Mouse (Mus musculus): Measurements from ENCODE around the gene Btbd35f1. TPM values are rescaled to one million over a fixed set of nuclear protein-coding genes. Genes with fewer than 3 reads are reported as not detected.

Btbd35f1 gene
- polyA plus RNA-seq (2012; rRNA removed; ENCODE audit: low replicate concordance) = not detected in 2 replicates

DNA sequence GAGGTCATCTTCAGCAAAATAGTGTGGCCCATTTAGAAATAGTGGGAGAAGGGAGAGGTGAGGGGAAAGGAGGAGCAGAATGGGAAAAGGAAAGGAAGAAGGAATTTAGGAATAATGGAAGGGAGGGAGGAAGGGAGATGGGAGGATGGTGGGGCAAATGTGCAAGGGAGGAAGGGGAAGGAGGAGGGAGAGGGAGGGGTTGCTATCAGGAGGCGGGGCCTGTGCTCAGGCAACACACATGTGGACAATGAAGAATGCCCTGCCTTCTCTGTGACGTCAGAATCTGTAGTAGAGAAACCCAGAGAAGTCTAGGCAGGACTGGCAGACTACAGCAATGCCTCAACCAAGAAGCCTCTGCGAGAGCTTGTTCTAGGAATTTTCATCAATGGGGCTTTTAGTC, at the start of gene Btbd35f1:
Btbd35f1 (plus strand) TSS at position 301 of the 400 bp plus-strand sequence.

Other genes starting within 250 kb of the Btbd35f1 start
- gene Gm5926, start 90.7 kb downstream of the Btbd35f1 start, polyA plus RNA-seq (2012; rRNA removed; ENCODE audit: low replicate concordance) = not detected in 2 replicates
- not detected in 2 replicates for gene Btbd35f21, start 166.1 kb downstream of the Btbd35f1 start, polyA plus RNA-seq (2012; rRNA removed; ENCODE audit: low replicate concordance)

All from subcutaneous adipose tissue, adult 2 months (tissue).